Mouse (Mus musculus) testis, adult 2 months (tissue): ENCODE results near the gene Cldn7. TPM values are rescaled to one million over a fixed set of nuclear protein-coding genes. Genes with fewer than 3 reads are reported as not detected.
"Not testable (repeated sequence)": the region's sequence is repeated elsewhere in the genome, so short reads cannot be mapped to it uniquely, and the experiment has no call there.

Experiments
- H3K27ac ChIP-seq: fragments of 200-500 bp; 2 replicates; pipeline ENCODE4 v1.5.1; 2012; ENCODE audit warnings: low read depth, low read length; ENCODE audit not compliant: control insufficient read depth, insufficient read depth
- H3K27me3 ChIP-seq: fragments of 200-500 bp; 2 replicates; pipeline ENCODE4 v1.6.1; 2012; ENCODE audit warnings: mild to moderate bottlenecking, low read length, moderate library complexity; ENCODE audit not compliant: control insufficient read depth, insufficient read depth
- H3K36me3 ChIP-seq: fragments of 200-500 bp; 2 replicates; pipeline ENCODE4 v1.6.1; 2012; ENCODE audit warnings: mild to moderate bottlenecking, low read length; ENCODE audit not compliant: control insufficient read depth, insufficient read depth
- H3K4me1 ChIP-seq: fragments of 200-500 bp; 2 replicates; pipeline ENCODE4 v1.6.1; 2012; ENCODE audit warnings: low read length; ENCODE audit not compliant: control insufficient read depth, insufficient read depth
- H3K4me3 ChIP-seq: fragments of 200-500 bp; 2 replicates; pipeline ENCODE4 v1.5.1; 2012; ENCODE audit warnings: low read depth, mild to moderate bottlenecking, low read length, moderate library complexity, mixed read lengths; ENCODE audit not compliant: control insufficient read depth
- CTCF ChIP-seq: fragments of 200-500 bp; IDR thresholded peaks from 2 replicates; pipeline ENCODE4 v1.5.1; 2012; ENCODE audit warnings: low read depth, mild to moderate bottlenecking, inconsistent platforms, low read length, moderate library complexity; ENCODE audit not compliant: control insufficient read depth, insufficient read depth, insufficient replicate concordance
- POLR2A ChIP-seq: fragments of 200-500 bp; IDR thresholded peaks from 2 replicates; pipeline ENCODE4 v1.6.1; 2012; ENCODE audit warnings: low read depth, mild to moderate bottlenecking, inconsistent platforms, low read length, moderate library complexity; ENCODE audit not compliant: control insufficient read depth
- polyA plus RNA-seq: library from polyadenylated mRNA; depleted of rRNA; stranded (reverse); fragments of >200 nt; gene quantifications from 2 replicates; pipeline ENCODE4 v1.2.3, GENCODE M21; 2012; rRNA removed

Cldn7 gene
- polyA plus RNA-seq, 1 experiment: 3.0 TPM

DNA sequence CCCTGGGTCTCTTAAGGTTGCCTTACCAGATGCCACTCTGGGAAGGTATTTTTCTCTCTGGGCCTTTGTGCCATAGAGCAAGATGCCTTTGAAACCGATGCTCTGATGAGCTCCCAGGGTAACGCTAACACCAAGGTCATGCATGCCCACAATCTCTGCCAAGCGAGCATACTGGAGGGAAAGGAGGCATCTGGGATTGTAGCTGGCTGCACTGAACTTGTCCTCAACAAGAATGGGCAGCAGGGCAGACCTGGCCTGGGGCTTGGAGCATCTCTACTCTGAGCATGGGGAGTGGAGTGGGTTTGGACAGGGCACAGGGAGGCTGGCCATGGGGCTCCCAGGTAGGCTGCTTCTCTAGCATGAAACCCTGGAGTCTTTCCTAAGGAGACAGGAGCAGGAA, 48.8 kb downstream of the Cldn7 start:
- Histone ChIP-seq H3K4me3 (no peak overlapping the region), H3K27ac (no peak overlapping the region), H3K27me3 (no peaks in the 10 kb centered on the region), H3K4me1 (peaks cover 11% of the 10 kb centered on the region), H3K36me3 (peaks cover 4% of the 10 kb centered on the region)
- TF ChIP-seq POLR2A: no peak

- Histone ChIP-seq H3K4me3 (no peak overlapping the region), H3K36me3 (peaks cover 2% of the 10 kb centered on the region), H3K4me1 (peaks cover 14% of the 10 kb centered on the region), H3K27me3 (no peaks in the 10 kb centered on the region), H3K27ac (no peak overlapping the region)
- TF ChIP-seq CTCF (no peak), POLR2A (no peak)
These were observed 49.5 kb downstream of the Cldn7 start for GRCm38 (mm10) chr11:70014051-70014450.

DNA sequence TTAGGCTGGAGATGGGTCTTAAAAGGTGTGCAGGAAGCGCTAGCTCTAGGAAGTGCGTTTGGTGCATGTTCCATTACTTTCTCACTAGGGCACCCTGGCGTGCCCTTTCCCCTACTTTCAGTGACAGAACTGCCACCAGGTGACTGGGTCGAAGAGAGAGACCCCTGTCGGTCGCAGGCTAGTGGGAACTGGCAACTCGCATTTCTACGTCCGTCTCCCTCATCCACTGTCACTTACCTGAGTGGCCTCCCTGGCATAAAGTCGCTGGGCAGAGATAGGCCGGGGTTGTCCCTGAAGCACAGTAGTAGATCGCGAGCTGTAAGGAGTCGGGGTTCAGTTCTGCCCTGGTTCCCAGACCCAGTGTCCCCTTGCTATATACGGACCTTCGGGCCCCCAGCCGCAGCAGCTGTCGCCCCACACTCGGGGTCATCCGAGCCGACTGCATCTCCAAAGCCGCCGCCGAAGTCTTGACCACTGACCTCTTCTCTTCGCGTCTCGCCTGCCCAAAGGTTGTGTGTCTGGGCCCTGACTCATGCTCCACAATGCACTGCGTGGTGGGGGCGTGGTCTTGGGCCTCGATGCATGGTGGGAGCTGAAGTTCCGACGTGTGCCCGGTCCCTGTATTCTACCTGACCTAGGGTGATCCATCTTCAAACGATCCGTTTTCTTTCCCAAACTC, 50.4 kb downstream of the Cldn7 start, which contains the start of gene Acadvl:
Gene Acadvl (minus strand): TSS at position 532 of the 679 bp plus-strand sequence.
- Histone ChIP-seq H3K4me1 (peaks cover 14% of the 10 kb centered on the region), H3K36me3 (no peaks in the 10 kb centered on the region; the same call in 1 of the 2 replicates), H3K27ac (peak within 1 kb of the TSS; percentile 32; the same call in 1 of the 2 replicates), H3K4me3 (peak within 1 kb of the TSS; percentile 75), H3K27me3 (no peaks in the 10 kb centered on the region)
- TF ChIP-seq POLR2A (peak; percentile 60; the same call in 1 of the 2 replicates), CTCF (peak; percentile 6; the same call in 1 of the 2 replicates)

DNA sequence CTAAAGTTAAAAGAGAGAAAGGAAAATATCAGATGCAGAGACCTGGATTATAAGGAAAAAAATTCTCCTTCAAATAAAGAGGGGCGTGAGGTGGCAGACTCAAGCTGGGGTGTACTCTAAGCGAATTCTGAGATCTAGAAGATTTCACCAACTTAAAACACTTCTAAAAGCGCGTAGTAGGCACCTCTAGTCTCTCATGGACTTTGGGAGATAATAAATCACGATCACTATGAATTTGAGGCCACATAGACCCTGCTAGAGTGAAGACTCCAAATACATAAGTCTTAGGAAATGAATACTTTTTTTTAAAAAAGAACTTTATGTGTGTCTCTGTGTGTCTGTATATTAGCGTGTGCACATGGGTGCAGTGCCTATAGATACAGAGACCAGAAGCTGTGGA, 51.1 kb downstream of the Cldn7 start:
- TF ChIP-seq CTCF (no peak), POLR2A (no peak)
- Histone ChIP-seq H3K27ac (no peak overlapping the region), H3K4me3 (no peak overlapping the region), H3K27me3 (no peaks in the 10 kb centered on the region), H3K36me3 (no peaks in the 10 kb centered on the region; the same call in 1 of the 2 replicates), H3K4me1 (peaks cover 17% of the 10 kb centered on the region)

DNA sequence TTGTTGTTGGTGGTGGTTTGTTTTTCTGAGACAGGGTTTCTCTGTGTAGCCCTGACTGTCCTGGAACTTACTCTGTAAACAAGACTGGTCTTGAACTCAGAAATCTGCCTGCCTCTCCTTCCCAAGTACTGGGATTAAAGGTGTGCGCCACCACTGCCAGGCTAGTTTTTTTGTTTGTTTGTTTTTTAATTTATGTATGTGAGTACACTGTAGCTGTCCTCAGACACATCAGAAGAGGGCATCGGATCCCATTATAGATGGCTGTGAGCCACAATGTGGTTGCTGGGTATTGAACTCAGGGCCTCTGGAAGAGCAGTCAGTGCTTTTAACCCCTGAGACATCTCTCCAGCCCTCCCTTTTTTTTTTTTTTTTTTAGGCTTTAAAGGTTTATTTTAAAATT, 51.6 kb downstream of the Cldn7 start:
- not testable (repeated sequence) for H3K27me3 ChIP-seq, H3K36me3 ChIP-seq, H3K4me3 ChIP-seq, H3K27ac ChIP-seq
- peaks cover 19% of the 10 kb centered on the region for H3K4me1 ChIP-seq

DNA sequence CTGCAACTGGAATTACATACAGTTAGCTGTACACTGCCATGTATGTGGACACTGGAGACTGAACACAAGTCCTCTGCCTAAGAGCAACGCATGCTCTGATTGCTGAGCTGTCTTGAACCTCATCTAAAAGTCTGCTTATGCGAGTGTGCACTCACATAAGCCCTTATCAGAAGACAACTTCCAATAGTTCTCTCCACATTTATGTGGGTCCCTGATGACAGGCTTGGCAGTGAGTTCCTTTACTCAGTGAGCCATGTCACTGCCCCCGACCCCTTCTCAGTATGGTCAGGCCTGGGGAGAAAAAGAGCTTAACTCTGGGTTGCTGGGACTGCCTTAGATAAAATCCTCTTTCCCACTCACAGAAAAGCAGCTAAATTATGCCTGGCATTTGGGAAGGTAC, 52.1 kb downstream of the Cldn7 start, which contains the start of gene Dlg4:
Gene Dlg4 (plus strand): TSS at position 274 of the 400 bp plus-strand sequence.
- no peak within 1 kb of the TSS for H3K27ac ChIP-seq
- no peak for TF ChIP-seq POLR2A
- no peak for TF ChIP-seq CTCF
- no peak within 1 kb of the TSS for H3K4me3 ChIP-seq
- no peaks in the 10 kb centered on the region; the same call in 1 of the 2 replicates for H3K36me3 ChIP-seq
- no peaks in the 10 kb centered on the region for H3K27me3 ChIP-seq
- H3K4me1 ChIP-seq: peaks cover 20% of the 10 kb centered on the region

- Histone ChIP-seq H3K4me1 (peaks cover 23% of the 10 kb centered on the region), H3K36me3 (no peaks in the 10 kb centered on the region), H3K27ac (no peak overlapping the region), H3K4me3 (no peak overlapping the region), H3K27me3 (no peaks in the 10 kb centered on the region)
- no peak for TF ChIP-seq CTCF
- TF ChIP-seq POLR2A: no peak
These were observed 52.7 kb downstream of the Cldn7 start for GRCm38 (mm10) chr11:70017199-70017767.

Other genes with a start within 250 kb of the Cldn7 start
- gene Polr2a, start 206.1 kb upstream of the Cldn7 start, polyA plus RNA-seq: 54.7 and 75.8 TPM in 2 replicates
- 210 and 236 TPM in 2 replicates for gene Slc35g3, start 202.8 kb upstream of the Cldn7 start, polyA plus RNA-seq
- 5.1 and 6.0 TPM in 2 replicates for gene Zbtb4, start 198.9 kb upstream of the Cldn7 start, polyA plus RNA-seq
- gene Chrnb1, start 168.8 kb upstream of the Cldn7 start, polyA plus RNA-seq: 0.79 and 1.2 TPM in 2 replicates
- gene Fgf11, start 162.9 kb upstream of the Cldn7 start, polyA plus RNA-seq: 2.7 and 3.2 TPM in 2 replicates
- 0.52 and 0.79 TPM in 2 replicates for gene Tmem102, start 159.2 kb upstream of the Cldn7 start, polyA plus RNA-seq
- gene Gm39566, start 149.5 kb upstream of the Cldn7 start, polyA plus RNA-seq: 136 and 193 TPM in 2 replicates
- gene Spem2, start 146.3 kb upstream of the Cldn7 start, polyA plus RNA-seq: 758 and 858 TPM in 2 replicates
- gene Spem1, start 142.6 kb upstream of the Cldn7 start, polyA plus RNA-seq: 1,704 and 1,758 TPM in 2 replicates
- gene Nlgn2, start 127.0 kb upstream of the Cldn7 start, polyA plus RNA-seq: 2.4 and 2.7 TPM in 2 replicates
- 21.9 and 22.7 TPM in 2 replicates for gene Tmem256, start 126.3 kb upstream of the Cldn7 start, polyA plus RNA-seq
- gene Plscr3, start 118.4 kb upstream of the Cldn7 start, polyA plus RNA-seq: 6.5 and 8.5 TPM in 2 replicates
- 1.6 and 1.9 TPM in 2 replicates for gene Tnk1, start 106.0 kb upstream of the Cldn7 start, polyA plus RNA-seq
- 20.8 and 27.5 TPM in 2 replicates for gene Tmem95, start 86.8 kb upstream of the Cldn7 start, polyA plus RNA-seq
- 0.47 and 0.69 TPM in 2 replicates for gene Kctd11, start 83.4 kb upstream of the Cldn7 start, polyA plus RNA-seq
- gene Acap1, start 69.2 kb upstream of the Cldn7 start, polyA plus RNA-seq: 4.0 and 4.9 TPM in 2 replicates
- gene 2810408A11Rik, start 63.8 kb upstream of the Cldn7 start, polyA plus RNA-seq: 124 and 125 TPM in 2 replicates
- gene Neurl4, start 63.7 kb upstream of the Cldn7 start, polyA plus RNA-seq: 57.7 and 61.1 TPM in 2 replicates
- gene Gps2, start 50.9 kb upstream of the Cldn7 start, polyA plus RNA-seq: 290 and 295 TPM in 2 replicates
- gene Eif5a, start 42.8 kb upstream of the Cldn7 start, polyA plus RNA-seq: 621 and 702 TPM in 2 replicates
- gene Ybx2, start 29.0 kb upstream of the Cldn7 start, polyA plus RNA-seq: 3,709 and 3,883 TPM in 2 replicates
- 1.9 and 3.6 TPM in 2 replicates for gene Slc2a4, start 16.6 kb upstream of the Cldn7 start, polyA plus RNA-seq
- 120 and 137 TPM in 2 replicates for gene Ctdnep1, start 16.4 kb downstream of the Cldn7 start, polyA plus RNA-seq
- 225 and 226 TPM in 2 replicates for gene Elp5, start 17.7 kb downstream of the Cldn7 start, polyA plus RNA-seq
- 659 and 826 TPM in 2 replicates for gene Gabarap, start 26.4 kb downstream of the Cldn7 start, polyA plus RNA-seq
- 19.0 and 21.2 TPM in 2 replicates for gene Phf23, start 31.0 kb downstream of the Cldn7 start, polyA plus RNA-seq
- 15.2 and 16.4 TPM in 2 replicates for gene Dvl2, start 35.8 kb downstream of the Cldn7 start, polyA plus RNA-seq
- 20.6 and 20.9 TPM in 2 replicates for gene Acadvl, start 50.6 kb downstream of the Cldn7 start, polyA plus RNA-seq
- 5.6 and 6.5 TPM in 2 replicates for gene Dlg4, start 52.2 kb downstream of the Cldn7 start, polyA plus RNA-seq
- 1.00 and 1.4 TPM in 2 replicates for gene Asgr1, start 89.3 kb downstream of the Cldn7 start, polyA plus RNA-seq
- gene Asgr2, start 127.9 kb downstream of the Cldn7 start, polyA plus RNA-seq: 0.18 and 0.58 TPM in 2 replicates
- gene Mgl2, start 165.6 kb downstream of the Cldn7 start, polyA plus RNA-seq: 0.91 and 1.4 TPM in 2 replicates
- gene Clec10a, start 191.4 kb downstream of the Cldn7 start, polyA plus RNA-seq: 1.7 and 2.0 TPM in 2 replicates
- 2.3 and 3.0 TPM in 2 replicates for gene Slc16a11, start 248.0 kb downstream of the Cldn7 start, polyA plus RNA-seq